Mouse (Mus musculus) forebrain, embryonic 11.5 days (tissue): ENCODE measurements at regions not wholly inside any gene's neighbourhood (a gene's known extent, or its start where the extent isn't known, plus 50 kb on each side); places are given as distances from the start of the nearest gene placed in this dataset.
A peak's percentile ranks its signal among the peaks of the same experiment; 100 is the strongest.

ENCODE experiments used
- ATAC-seq: fragments of 200-750 bp; cut with Nextera tagmentation; replicated peaks from 2 replicates; pipeline ENCODE4 v1.8.0; 2017; ENCODE audit warnings: moderate TSS enrichment; ENCODE audit not compliant: low FRiP score
- DNase-seq: peaks from one replicate; pipeline ENCODE4 v3.0.0-alpha.2; 2017; ENCODE audit warnings: low spot score
- H3K27ac ChIP-seq: fragments of 300-500 bp; sonication (generic); 2 replicates; pipeline ENCODE4 v1.5.1; 2014; ENCODE audit warnings: low read depth, low read length
- H3K27me3 ChIP-seq: fragments of 300-500 bp; sonication (generic); 2 replicates; pipeline ENCODE4 v1.6.1; 2014; ENCODE audit warnings: mild to moderate bottlenecking, low read length, mixed read lengths; ENCODE audit not compliant: control insufficient read depth, insufficient read depth
- H3K36me3 ChIP-seq: fragments of 300-500 bp; sonication (generic); 2 replicates; pipeline ENCODE4 v1.6.1; 2014; ENCODE audit warnings: mild to moderate bottlenecking, low read length, moderate library complexity, mixed read lengths; ENCODE audit not compliant: control insufficient read depth, insufficient read depth
- H3K4me1 ChIP-seq: fragments of 300-500 bp; sonication (generic); replicated peaks from 2 replicates; pipeline ENCODE4 v1.6.1; 2014; ENCODE audit warnings: low read length, mixed read lengths; ENCODE audit not compliant: control insufficient read depth, insufficient read depth
- H3K4me2 ChIP-seq: fragments of 300-500 bp; sonication (generic); 2 replicates; pipeline ENCODE4 v1.6.1; 2014; ENCODE audit warnings: low read depth, mild to moderate bottlenecking, low read length, moderate library complexity, mixed read lengths; ENCODE audit not compliant: severe bottlenecking
- H3K4me3 ChIP-seq: fragments of 300-500 bp; sonication (generic); 2 replicates; pipeline ENCODE4 v1.5.1; 2014; ENCODE audit warnings: low read depth, low read length
- H3K9ac ChIP-seq: fragments of 300-500 bp; sonication (generic); 2 replicates; pipeline ENCODE4 v1.6.1; 2014; ENCODE audit warnings: low read length
- H3K9me3 ChIP-seq: fragments of 300-500 bp; sonication (generic); 2 replicates; pipeline ENCODE4 v1.6.1; 2016; ENCODE audit warnings: low read length, mixed read lengths; ENCODE audit not compliant: control insufficient read depth
- WGBS: fragments of 180-500 bp; shearing (Covaris S2); extraction: QIAGEN DNeasy Blood & Tissue Kit; methylation state at CpG from one replicate; pipeline ENCODE4 v1.1.7; 2014; 5-methylcytosine and 5-hydroxymethylcytosine counted together

DNA sequence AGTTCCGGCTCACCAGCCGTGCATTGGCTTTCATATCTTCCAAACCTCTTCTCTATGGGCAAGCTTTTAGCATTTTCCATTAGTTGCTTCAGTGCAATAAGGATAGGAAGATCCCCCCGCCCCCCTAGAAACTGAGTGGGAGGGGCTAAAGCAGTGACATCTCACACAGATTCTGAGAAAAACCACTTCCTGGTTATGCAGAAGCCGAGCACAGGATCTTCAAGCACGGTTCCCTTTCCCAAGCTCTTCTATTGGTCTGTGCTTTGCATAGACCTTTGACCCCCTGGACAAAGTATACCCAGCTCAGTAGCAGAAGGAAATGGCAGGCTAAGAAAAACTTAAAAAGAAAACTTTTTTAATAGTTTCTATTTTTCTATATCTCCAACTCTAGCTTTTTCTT lies 86.1 kb upstream of the Cep162 start:
- ATAC-seq = no peak
- no peaks in the 10 kb centered on the region for H3K9me3 ChIP-seq
- WGBS = 89% methylated on average over 5 of the region's 5 CpGs

DNA sequence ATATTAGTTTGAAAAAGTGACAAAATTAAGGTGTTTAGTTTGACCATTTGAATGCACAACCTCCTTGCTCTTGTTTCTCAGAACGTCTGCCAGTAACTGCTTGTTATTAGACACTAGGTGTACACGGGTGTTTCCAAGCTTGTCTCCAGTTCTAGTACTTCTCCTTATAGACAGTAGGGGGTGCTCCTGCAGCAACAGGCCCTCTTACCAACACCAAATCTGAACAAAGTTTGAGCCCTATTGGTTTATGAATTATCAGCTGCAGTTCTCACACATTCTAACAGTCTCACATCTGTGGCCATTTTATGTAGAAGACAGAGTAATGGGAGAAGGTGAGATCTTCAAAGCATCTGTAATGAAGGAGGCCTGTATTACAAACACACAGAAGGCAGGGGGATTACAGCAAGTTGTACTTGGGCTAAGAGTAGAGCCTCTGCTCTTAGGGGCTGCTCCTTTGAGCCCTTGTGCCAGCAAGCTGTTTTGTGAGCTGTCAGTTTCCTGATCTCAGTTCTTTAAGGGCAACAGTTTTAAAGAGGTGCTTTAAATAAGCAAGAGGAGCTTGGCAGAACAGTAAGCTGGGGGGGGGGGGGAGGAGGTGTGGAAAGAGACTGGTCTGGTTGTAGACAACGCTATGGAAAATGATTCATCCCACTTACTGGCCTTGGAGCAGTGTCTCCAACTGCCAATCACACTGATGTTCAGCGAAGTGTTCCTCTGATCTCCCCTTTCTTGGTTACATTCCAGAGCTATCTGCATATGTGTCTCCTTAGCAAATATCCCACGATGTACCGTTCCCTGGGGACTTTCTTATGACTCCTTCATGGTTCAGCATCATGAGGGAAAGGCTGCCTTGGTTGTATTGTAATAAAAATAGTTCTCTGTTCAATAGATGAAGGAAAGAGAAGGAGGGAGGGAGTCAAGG lies 71.3 kb upstream of the Cep162 start:
- H3K36me3 ChIP-seq = no peaks in the 10 kb centered on the region
- ATAC-seq (no peak), DNase-seq (no peak)
- H3K9ac ChIP-seq = no peak overlapping the region
- H3K27me3 ChIP-seq = no peaks in the 10 kb centered on the region
- no peak overlapping the region for H3K4me2 ChIP-seq
- H3K9me3 ChIP-seq = no peaks in the 10 kb centered on the region
- H3K27ac ChIP-seq = no peak overlapping the region
- H3K4me1 ChIP-seq = no peaks in the 10 kb centered on the region
- WGBS = 69% methylated on average over 6 of the region's 6 CpGs
- H3K4me3 ChIP-seq = no peak overlapping the region

More for the DNA sequence above, 86.1 kb upstream of the Cep162 start:
- Histone ChIP-seq H3K4me3 (no peak overlapping the region), H3K4me1 (no peaks in the 10 kb centered on the region), H3K36me3 (no peaks in the 10 kb centered on the region), H3K9ac (no peak overlapping the region), H3K27me3 (no peaks in the 10 kb centered on the region), H3K4me2 (no peak overlapping the region), H3K27ac (no peak overlapping the region)
- no peak for DNase-seq

DNA sequence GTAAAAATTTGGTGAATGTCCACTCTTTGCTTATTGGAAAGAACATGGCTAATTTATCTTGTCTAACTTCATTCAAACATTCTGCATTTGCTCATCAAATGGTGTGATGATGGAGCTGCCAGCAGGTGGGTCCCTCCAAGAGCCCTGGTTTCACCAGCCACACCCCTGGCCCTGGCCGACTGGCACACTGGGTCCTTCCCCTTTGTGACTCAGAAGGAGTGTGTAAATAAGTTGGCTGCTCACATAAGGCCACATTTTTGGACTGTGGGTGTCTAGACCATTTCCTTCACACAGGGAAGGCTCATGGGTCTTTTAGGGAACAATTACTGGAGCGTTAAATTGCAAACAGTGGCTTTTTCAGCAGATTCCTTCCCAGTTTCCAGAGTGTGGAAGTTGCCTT lies 68.4 kb upstream of the Cep162 start:
- ATAC-seq = no peak
- H3K4me1 ChIP-seq = no peaks in the 10 kb centered on the region
- H3K4me3 ChIP-seq = no peak overlapping the region
- no peaks in the 10 kb centered on the region for H3K27me3 ChIP-seq
- 70% methylated on average over 2 of the region's 2 CpGs for WGBS
- no peak overlapping the region for H3K9ac ChIP-seq
- H3K27ac ChIP-seq = no peak overlapping the region
- no peaks in the 10 kb centered on the region for H3K36me3 ChIP-seq
- DNase-seq = no peak
- no peaks in the 10 kb centered on the region for H3K9me3 ChIP-seq
- H3K4me2 ChIP-seq = no peak overlapping the region

DNA sequence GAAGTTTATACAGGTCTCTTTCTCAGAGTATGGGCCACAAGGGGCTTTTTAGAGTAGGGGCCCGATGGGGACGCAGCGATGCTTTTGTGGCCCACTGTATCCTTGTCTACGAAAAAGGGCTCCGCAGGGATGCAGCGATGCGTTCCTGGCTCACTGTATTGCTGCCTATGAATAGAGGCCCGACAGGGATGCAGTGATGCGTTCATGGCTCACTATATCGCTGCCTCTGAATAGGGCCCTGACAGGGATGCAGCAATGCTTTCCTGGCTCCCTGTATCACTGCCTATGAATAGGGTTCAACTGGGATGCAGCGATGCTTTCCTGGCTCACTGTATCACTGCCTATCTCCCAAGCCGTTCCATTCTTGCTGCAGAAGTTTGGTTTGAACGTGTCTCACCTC lies 65.4 kb upstream of the Cep162 start:
- ATAC-seq = peak; percentile 56
- H3K4me1 ChIP-seq = no peaks in the 10 kb centered on the region
- 72% methylated on average over 13 of the region's 13 CpGs for WGBS
- H3K27ac ChIP-seq = no peak overlapping the region
- no peaks in the 10 kb centered on the region for H3K27me3 ChIP-seq
- H3K4me3 ChIP-seq = no peak overlapping the region
- H3K9me3 ChIP-seq = no peaks in the 10 kb centered on the region
- no peak for DNase-seq
- H3K9ac ChIP-seq = no peak overlapping the region
- no peak overlapping the region for H3K4me2 ChIP-seq
- no peaks in the 10 kb centered on the region for H3K36me3 ChIP-seq

DNA sequence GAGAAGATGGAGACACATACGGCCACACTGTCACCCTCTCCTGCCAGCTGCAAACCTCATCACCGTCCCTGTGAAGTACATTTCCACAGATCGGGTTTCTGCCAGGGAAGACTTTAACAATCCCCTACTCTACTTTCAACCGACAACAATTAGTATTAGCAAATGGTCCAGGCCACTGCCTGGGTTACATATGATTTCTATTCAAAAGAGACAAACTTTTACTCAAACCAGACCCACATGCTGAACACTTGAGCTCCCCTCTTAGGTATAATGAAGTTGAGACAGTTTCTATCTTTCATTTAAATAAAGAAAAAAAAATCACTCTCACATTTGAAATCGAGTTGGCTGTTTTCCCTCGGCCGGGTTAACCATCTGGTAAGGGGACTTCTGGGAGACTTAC lies 63.4 kb upstream of the Cep162 start:
- Histone ChIP-seq H3K27me3 (no peaks in the 10 kb centered on the region), H3K4me1 (no peaks in the 10 kb centered on the region), H3K4me2 (no peak overlapping the region), H3K9ac (no peak overlapping the region), H3K9me3 (no peaks in the 10 kb centered on the region), H3K27ac (no peak overlapping the region), H3K4me3 (no peak overlapping the region), H3K36me3 (no peaks in the 10 kb centered on the region)
- WGBS = 75% methylated on average over 7 of the region's 7 CpGs
- no peak for ATAC-seq
- DNase-seq = no peak

DNA sequence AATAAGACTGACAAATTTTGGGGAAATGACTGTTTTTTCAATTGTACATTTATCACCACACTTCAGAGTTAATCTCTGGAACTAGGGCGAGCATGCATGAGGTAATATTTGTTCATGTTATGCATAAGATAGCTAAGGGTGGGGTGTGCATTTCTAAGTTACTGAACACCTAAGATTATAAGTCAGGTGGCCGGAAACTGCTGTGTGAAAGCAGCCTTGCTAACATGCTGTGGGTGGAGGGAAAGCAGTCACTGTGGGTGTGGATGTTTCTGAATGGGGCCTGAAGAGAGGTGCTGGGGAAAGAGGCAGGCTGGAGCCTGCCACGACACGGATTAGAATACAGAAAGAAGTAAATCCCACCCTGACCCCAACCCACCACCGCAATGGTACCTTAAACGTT lies 54.8 kb upstream of the Cep162 start:
- no peak for DNase-seq

More for the DNA sequence above, 54.8 kb upstream of the Cep162 start:
- Histone ChIP-seq H3K27me3 (no peaks in the 10 kb centered on the region), H3K4me3 (no peak overlapping the region), H3K4me2 (no peak overlapping the region), H3K9ac (no peak overlapping the region), H3K27ac (no peak overlapping the region), H3K36me3 (no peaks in the 10 kb centered on the region), H3K4me1 (no peaks in the 10 kb centered on the region), H3K9me3 (no peaks in the 10 kb centered on the region)
- no peak for ATAC-seq
- WGBS = 94% methylated on average over 6 of the region's 6 CpGs
